Mouse (Mus musculus) ES-E14 (cell line): Measurements from ENCODE around the gene Nfkbiz. TPM values are rescaled to one million over a fixed set of nuclear protein-coding genes. Genes with fewer than 3 reads are reported as not detected.

Experiments
- DNase-seq: peaks from one replicate; pipeline ENCODE4 v3.0.0-alpha.2; 2013; ENCODE audit warnings: low read depth, low spot score
- H3K27ac ChIP-seq: 2 replicates; pipeline ENCODE4 v1.5.1; 2012; ENCODE audit warnings: low read depth, mild to moderate bottlenecking, low read length, moderate library complexity, mixed read lengths; ENCODE audit not compliant: poor library complexity, insufficient read depth, severe bottlenecking
- H3K36me3 ChIP-seq: 2 replicates; pipeline ENCODE4 v1.6.1; 2012; ENCODE audit warnings: mild to moderate bottlenecking, low read length, moderate library complexity, mixed read lengths; ENCODE audit not compliant: control insufficient read depth, poor library complexity, insufficient read depth, severe bottlenecking
- H3K4me1 ChIP-seq, 2 experiments: fragments of 150-350 bp in 1 of 2; sonication (generic) in 1 of 2; 2 replicates each; pipeline ENCODE4 v1.6.1; 2012; ENCODE audit warnings: low read length in 2 of 2, mild to moderate bottlenecking in 1 of 2, mixed read lengths in 1 of 2; ENCODE audit not compliant: control insufficient read depth in 2 of 2, insufficient read depth in 2 of 2, poor library complexity in 1 of 2
- H3K4me3 ChIP-seq, 2 experiments: fragments of 150-350 bp in 1 of 2; sonication (generic) in 1 of 2; 2 replicates each; pipeline ENCODE4 v1.5.1; 2012; ENCODE audit warnings: low read length in 2 of 2, low read depth in 1 of 2, mild to moderate bottlenecking in 1 of 2, mixed read lengths in 1 of 2; ENCODE audit not compliant: insufficient read depth in 1 of 2, poor library complexity in 1 of 2, severe bottlenecking in 1 of 2
- H3K9ac ChIP-seq: 2 replicates; pipeline ENCODE4 v1.6.1; 2012; ENCODE audit warnings: low read depth, mild to moderate bottlenecking, low read length, mixed read lengths; ENCODE audit not compliant: poor library complexity, insufficient read depth, severe bottlenecking
- H3K9me3 ChIP-seq: fragments of 150-350 bp; sonication (generic); 2 replicates; pipeline ENCODE4 v1.6.1; 2012; ENCODE audit warnings: low read depth, mild to moderate bottlenecking, low read length; ENCODE audit not compliant: control insufficient read depth, insufficient read depth
- CHD2 ChIP-seq: IDR thresholded peaks from 2 replicates; pipeline ENCODE4 v1.6.1; 2014; ENCODE audit warnings: mild to moderate bottlenecking, low read depth, low read length, inconsistent platforms
- HCFC1 ChIP-seq: IDR thresholded peaks from 2 replicates; pipeline ENCODE4 v1.6.1; 2012; ENCODE audit warnings: low read length, inconsistent platforms, borderline replicate concordance; ENCODE audit not compliant: insufficient read depth
- MAFK ChIP-seq: IDR thresholded peaks from 2 replicates; pipeline ENCODE4 v1.6.1; 2014; ENCODE audit warnings: mild to moderate bottlenecking, low read depth, low read length, inconsistent platforms; ENCODE audit not compliant: insufficient read depth
- ZC3H11A ChIP-seq: IDR thresholded peaks from 2 replicates; pipeline ENCODE4 v1.6.1; 2012; ENCODE audit warnings: low read depth, mild to moderate bottlenecking, inconsistent platforms, low read length, borderline replicate concordance
- ZNF384 ChIP-seq: IDR thresholded peaks from 2 replicates; pipeline ENCODE4 v1.6.1; 2012; ENCODE audit warnings: low read depth, low read length, inconsistent platforms
- in situ Hi-C, 2 experiments: fragments of 600-800 bp; cut with MboI; formaldehyde crosslinking; loops; one replicate each; pipeline ENCODE4 v1.15.1; 2025; ENCODE audit warnings: low sequenced_read_pairs in 2 of 2, inconsistent platforms in 1 of 2; ENCODE audit not compliant: unreplicated experiment in 2 of 2
- total RNA-seq: library from RNA; depleted of rRNA; stranded (reverse); fragments of 300-350 nt; gene quantifications from 2 replicates; pipeline ENCODE4 v1.2.3, GENCODE M21; 2012

The Nfkbiz gene
- total RNA-seq, 1 experiment: 3.2 TPM

DNA sequence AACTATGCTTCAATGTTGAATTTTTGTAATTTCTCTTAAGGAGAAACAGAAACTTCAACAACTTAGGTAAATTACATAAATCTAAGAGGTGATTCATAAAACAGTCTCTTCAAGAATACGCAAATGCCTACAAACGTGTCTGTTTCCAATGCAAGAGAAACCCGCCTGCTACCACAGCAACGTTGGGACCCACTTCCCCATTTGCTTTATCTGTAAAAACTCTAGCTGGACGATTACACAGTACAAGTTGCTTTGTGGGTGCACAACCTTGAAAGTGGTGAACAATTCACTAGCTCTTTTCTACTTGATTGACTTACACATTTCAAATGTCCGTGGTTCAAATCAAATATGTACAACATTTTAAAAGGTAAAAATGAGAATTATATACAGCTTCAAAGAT lies 26.9 kb downstream of the Nfkbiz start:
- peaks cover 20% of the 10 kb centered on the region for H3K36me3 ChIP-seq
- no peak for DNase-seq
- no peak for TF ChIP-seq HCFC1
- no peak for TF ChIP-seq ZC3H11A
- TF ChIP-seq ZNF384: no peak
- TF ChIP-seq MAFK: no peak
- no peak for TF ChIP-seq CHD2
- no peak overlapping the region for H3K9ac ChIP-seq
- H3K4me1 ChIP-seq: peaks cover 0 to 9% of the 10 kb centered on the region in 2 experiments; a peak in 1 of 4 replicates
- H3K4me3 ChIP-seq: no peak overlapping the region
- H3K9me3 ChIP-seq: no peaks in the 10 kb centered on the region
- in situ Hi-C loops: no loop called here
- no peak overlapping the region for H3K27ac ChIP-seq

DNA sequence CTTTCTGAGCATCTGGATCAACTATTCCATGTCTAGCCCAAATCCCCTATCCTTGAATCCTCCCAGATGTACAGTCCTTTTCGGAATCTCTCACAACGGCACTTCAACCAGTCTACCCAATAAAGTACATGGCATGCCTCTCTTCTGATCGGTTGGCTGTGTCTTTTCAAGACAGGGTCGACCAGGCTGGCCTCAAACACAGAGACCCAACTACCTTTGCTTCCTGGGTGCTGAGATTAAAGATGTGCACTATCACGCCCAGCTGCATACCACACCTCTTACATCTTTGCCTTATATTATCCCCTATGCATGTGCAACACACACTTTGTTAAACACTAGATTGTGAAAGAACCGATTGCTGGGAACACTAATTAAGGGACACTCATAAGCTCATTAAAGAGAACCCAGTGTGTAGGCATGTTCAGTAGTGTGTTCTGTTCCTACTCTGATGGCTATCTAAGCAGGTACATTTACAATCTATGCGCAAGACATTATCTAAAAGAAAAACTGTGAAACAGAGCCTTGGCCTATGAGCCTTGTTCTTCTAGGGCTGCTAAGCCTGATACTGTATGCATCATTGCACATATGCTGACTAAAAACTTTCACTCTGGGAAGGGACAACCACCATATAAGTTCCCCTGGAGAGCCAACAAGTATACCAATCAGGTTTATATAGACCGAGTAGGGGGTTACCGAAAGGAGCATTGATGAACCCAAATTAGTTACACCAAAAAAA lies 28.8 kb downstream of the Nfkbiz start:
- Histone ChIP-seq H3K36me3 (peaks cover 13% of the 10 kb centered on the region), H3K9ac (no peak overlapping the region), H3K27ac (no peak overlapping the region), H3K9me3 (no peaks in the 10 kb centered on the region), H3K4me1 (peaks cover 0 to 9% of the 10 kb centered on the region in 2 experiments; a peak in 1 of 4 replicates), H3K4me3 (no peak overlapping the region)
- no peak for TF ChIP-seq HCFC1
- no peak for TF ChIP-seq ZC3H11A
- TF ChIP-seq CHD2: no peak
- TF ChIP-seq ZNF384: no peak
- TF ChIP-seq MAFK: no peak
- DNase-seq: no peak
- in situ Hi-C loops: no loop called here

DNA sequence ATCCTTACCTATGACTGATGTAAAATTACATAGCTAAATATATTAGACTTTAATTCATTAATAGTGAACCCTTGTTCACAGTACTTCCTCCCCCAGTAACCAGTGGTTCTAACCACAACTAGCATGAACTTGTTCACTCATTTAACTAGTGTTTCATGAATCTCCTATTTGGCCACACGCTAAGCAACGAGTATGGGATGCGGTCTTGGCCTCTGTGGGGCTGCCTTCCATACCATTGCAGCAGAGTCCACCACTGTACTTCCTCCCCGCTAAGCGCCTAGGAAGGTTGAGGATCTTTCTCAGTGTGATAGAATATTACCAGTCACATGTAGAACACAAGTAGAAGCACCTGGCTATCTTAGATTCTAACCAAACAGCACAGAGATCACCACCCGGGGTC lies 29.4 kb downstream of the Nfkbiz start:
- in situ Hi-C loops: no loop called here
- TF ChIP-seq HCFC1 (no peak), ZC3H11A (no peak), MAFK (no peak), ZNF384 (no peak), CHD2 (no peak)
- Histone ChIP-seq H3K27ac (no peak overlapping the region), H3K9ac (no peak overlapping the region), H3K36me3 (peaks cover 10% of the 10 kb centered on the region), H3K4me3 (no peak overlapping the region), H3K4me1 (peaks cover 0 to 9% of the 10 kb centered on the region in 2 experiments; a peak in 1 of 4 replicates), H3K9me3 (no peaks in the 10 kb centered on the region)
- DNase-seq: no peak

DNA sequence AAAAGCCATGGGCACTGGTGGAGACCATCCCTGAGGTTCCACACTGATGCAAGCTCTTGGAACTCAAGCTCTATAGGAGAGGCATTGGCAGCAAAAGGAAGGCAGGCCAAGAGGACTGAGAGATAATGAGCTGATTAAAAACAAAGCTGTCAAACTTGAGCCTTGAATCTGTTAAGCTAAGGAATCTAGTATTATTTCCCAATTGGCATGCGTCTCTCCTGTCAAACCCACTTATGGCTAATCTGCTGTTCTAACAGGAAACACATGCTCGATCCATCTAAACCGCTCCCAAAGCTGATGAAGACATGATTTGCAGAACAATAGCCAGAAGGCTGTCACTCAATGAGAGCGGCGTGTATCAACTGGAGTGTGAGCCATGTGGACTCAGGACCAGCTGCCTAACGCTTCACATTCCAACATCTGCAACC lies 31.2 kb downstream of the Nfkbiz start:
- TF ChIP-seq MAFK (no peak), ZNF384 (no peak), ZC3H11A (no peak), CHD2 (no peak), HCFC1 (no peak)

More for the DNA sequence above, 31.2 kb downstream of the Nfkbiz start:
- H3K9ac ChIP-seq: no peak overlapping the region
- in situ Hi-C loops: no loop called here
- no peaks in the 10 kb centered on the region for H3K9me3 ChIP-seq
- peaks cover under 1% of the 10 kb centered on the region for H3K36me3 ChIP-seq
- H3K4me1 ChIP-seq: peaks cover 0 to 5% of the 10 kb centered on the region in 2 experiments; a peak in 1 of 4 replicates
- no peak for DNase-seq
- H3K4me3 ChIP-seq: no peak overlapping the region
- H3K27ac ChIP-seq: no peak overlapping the region
